Mouse (Mus musculus): ENCODE results near the gene Urb2. TPM values are rescaled to one million over a fixed set of nuclear protein-coding genes. Genes with fewer than 3 reads are reported as not detected.

Gene Urb2
- polyA plus RNA-seq, 1 experiment from 2014 or later, result 5.5 TPM

- 51% methylated on average over 7 of the region's 7 CpGs for WGBS
- no peaks in the 10 kb centered on the region for H3K9me3 ChIP-seq (ENCODE audit: control insufficient read depth, low read length)
- DNase-seq (ENCODE audit: low spot score) (no peak), ATAC-seq (ENCODE audit: low FRiP score) (no peak)
- no peaks in the 10 kb centered on the region for H3K27me3 ChIP-seq (ENCODE audit: control insufficient read depth, insufficient read depth, low read length)
- H3K27ac ChIP-seq, result no peak overlapping the region
- H3K4me2 ChIP-seq (replicated peaks), result no peak overlapping the region
- H3K4me3 ChIP-seq (replicated peaks; ENCODE audit: low read length), result no peak overlapping the region
- no peak overlapping the region for H3K9ac ChIP-seq
- H3K36me3 ChIP-seq (replicated peaks; ENCODE audit: control insufficient read depth, insufficient read depth), result no peaks in the 10 kb centered on the region
- 0 out of 2 replicates have a peak, but pooled peaks cover 12% of the 10 kb centered on the region for H3K4me1 ChIP-seq (replicated peaks; ENCODE audit: control insufficient read depth, insufficient read depth, low read length)
Measured at GRCm38 (mm10) chr8:124078969-124079368, 57.7 kb downstream of the Urb2 start.

GRCm38 (mm10) chr8:124080467-124081326 is 59.4 kb downstream of the Urb2 start:
- Histone ChIP-seq H3K36me3 (replicated peaks; ENCODE audit: control insufficient read depth, insufficient read depth) (no peaks in the 10 kb centered on the region), H3K27ac (no peak overlapping the region; the same call in 1 of the 2 replicates), H3K4me1 (replicated peaks; ENCODE audit: control insufficient read depth, insufficient read depth, low read length) (0 out of 2 replicates have a peak, but pooled peaks cover 12% of the 10 kb centered on the region), H3K9ac (no peak overlapping the region), H3K9me3 (ENCODE audit: control insufficient read depth, low read length) (no peaks in the 10 kb centered on the region), H3K4me3 (replicated peaks; ENCODE audit: low read length) (no peak overlapping the region), H3K4me2 (replicated peaks) (no peak overlapping the region), H3K27me3 (ENCODE audit: control insufficient read depth, insufficient read depth, low read length) (no peaks in the 10 kb centered on the region)
- 77% methylated on average over 21 of the region's 21 CpGs for WGBS
- no peak for ATAC-seq (ENCODE audit: low FRiP score)
- DNase-seq (ENCODE audit: low spot score), result no peak

- Histone ChIP-seq H3K9ac (no peak overlapping the region), H3K36me3 (replicated peaks; ENCODE audit: control insufficient read depth, insufficient read depth) (no peaks in the 10 kb centered on the region), H3K4me3 (replicated peaks; ENCODE audit: low read length) (no peak overlapping the region), H3K27me3 (ENCODE audit: control insufficient read depth, insufficient read depth, low read length) (no peaks in the 10 kb centered on the region), H3K4me1 (replicated peaks; ENCODE audit: control insufficient read depth, insufficient read depth, low read length) (0 out of 2 replicates have a peak, but pooled peaks cover 12% of the 10 kb centered on the region), H3K27ac (no peak overlapping the region), H3K4me2 (replicated peaks) (no peak overlapping the region), H3K9me3 (ENCODE audit: control insufficient read depth, low read length) (no peaks in the 10 kb centered on the region)
- DNase-seq (ENCODE audit: low spot score), result no peak
- 89% methylated on average over 8 of the region's 8 CpGs for WGBS
- no peak for ATAC-seq (ENCODE audit: low FRiP score)
Measured at GRCm38 (mm10) chr8:124082616-124083015, 61.3 kb downstream of the Urb2 start.

- H3K27ac ChIP-seq, result no peak overlapping the region
- DNase-seq (ENCODE audit: low spot score), result no peak
- no peaks in the 10 kb centered on the region for H3K36me3 ChIP-seq (replicated peaks; ENCODE audit: control insufficient read depth, insufficient read depth)
- WGBS, result 85% methylated on average over 7 of the region's 7 CpGs
- H3K4me2 ChIP-seq (replicated peaks), result no peak overlapping the region
- ATAC-seq (ENCODE audit: low FRiP score), result no peak
- no peak overlapping the region for H3K4me3 ChIP-seq (replicated peaks; ENCODE audit: low read length)
- no peak overlapping the region for H3K9ac ChIP-seq
- peaks cover 12% of the 10 kb centered on the region; the same call in 1 of the 2 replicates for H3K4me1 ChIP-seq (replicated peaks; ENCODE audit: control insufficient read depth, insufficient read depth, low read length)
- no peaks in the 10 kb centered on the region for H3K27me3 ChIP-seq (ENCODE audit: control insufficient read depth, insufficient read depth, low read length)
- no peaks in the 10 kb centered on the region for H3K9me3 ChIP-seq (ENCODE audit: control insufficient read depth, low read length)
Measured at GRCm38 (mm10) chr8:124083611-124084010, 62.3 kb downstream of the Urb2 start.

GRCm38 (mm10) chr8:124085668-124086067 is 64.4 kb downstream of the Urb2 start:
- Histone ChIP-seq H3K4me2 (replicated peaks) (no peak overlapping the region), H3K4me1 (replicated peaks; ENCODE audit: control insufficient read depth, insufficient read depth, low read length) (peaks cover 5% of the 10 kb centered on the region; the same call in 1 of the 2 replicates), H3K36me3 (replicated peaks; ENCODE audit: control insufficient read depth, insufficient read depth) (no peaks in the 10 kb centered on the region), H3K27me3 (ENCODE audit: control insufficient read depth, insufficient read depth, low read length) (no peaks in the 10 kb centered on the region), H3K4me3 (replicated peaks; ENCODE audit: low read length) (no peak overlapping the region), H3K9ac (no peak overlapping the region), H3K27ac (no peak overlapping the region), H3K9me3 (ENCODE audit: control insufficient read depth, low read length) (no peaks in the 10 kb centered on the region)
- no peak for ATAC-seq (ENCODE audit: low FRiP score)
- 80% methylated on average over 4 of the region's 4 CpGs for WGBS
- no peak for DNase-seq (ENCODE audit: low spot score)

GRCm38 (mm10) chr8:124088092-124088613 is 66.8 kb downstream of the Urb2 start:
- Histone ChIP-seq H3K27me3 (ENCODE audit: control insufficient read depth, insufficient read depth, low read length) (no peaks in the 10 kb centered on the region), H3K27ac (no peak overlapping the region), H3K36me3 (replicated peaks; ENCODE audit: control insufficient read depth, insufficient read depth) (no peaks in the 10 kb centered on the region), H3K9ac (no peak overlapping the region), H3K9me3 (ENCODE audit: control insufficient read depth, low read length) (no peaks in the 10 kb centered on the region), H3K4me3 (replicated peaks; ENCODE audit: low read length) (no peak overlapping the region), H3K4me2 (replicated peaks) (no peak overlapping the region), H3K4me1 (replicated peaks; ENCODE audit: control insufficient read depth, insufficient read depth, low read length) (no peaks in the 10 kb centered on the region; the same call in 1 of the 2 replicates)
- DNase-seq (ENCODE audit: low spot score) (no peak), ATAC-seq (ENCODE audit: low FRiP score) (no peak)
- 41% methylated on average over 11 of the region's 11 CpGs for WGBS

- Histone ChIP-seq H3K9me3 (ENCODE audit: control insufficient read depth, low read length) (no peaks in the 10 kb centered on the region), H3K27ac (no peak overlapping the region), H3K9ac (no peak overlapping the region), H3K4me1 (replicated peaks; ENCODE audit: control insufficient read depth, insufficient read depth, low read length) (no peaks in the 10 kb centered on the region; the same call in 1 of the 2 replicates), H3K4me3 (replicated peaks; ENCODE audit: low read length) (no peak overlapping the region), H3K4me2 (replicated peaks) (no peak overlapping the region), H3K36me3 (replicated peaks; ENCODE audit: control insufficient read depth, insufficient read depth) (no peaks in the 10 kb centered on the region), H3K27me3 (ENCODE audit: control insufficient read depth, insufficient read depth, low read length) (no peaks in the 10 kb centered on the region)
- no peak for ATAC-seq (ENCODE audit: low FRiP score)
- DNase-seq (ENCODE audit: low spot score), result no peak
- 82% methylated on average over 5 of the region's 5 CpGs for WGBS
Measured at GRCm38 (mm10) chr8:124089016-124089415, 67.7 kb downstream of the Urb2 start.

- H3K4me1 ChIP-seq (replicated peaks; ENCODE audit: control insufficient read depth, insufficient read depth, low read length), result no peaks in the 10 kb centered on the region; the same call in 1 of the 2 replicates
- DNase-seq (ENCODE audit: low spot score) (no peak), ATAC-seq (ENCODE audit: low FRiP score) (no peak)
- no peak overlapping the region for H3K4me2 ChIP-seq (replicated peaks)
- H3K27me3 ChIP-seq (ENCODE audit: control insufficient read depth, insufficient read depth, low read length), result no peaks in the 10 kb centered on the region
- no peak overlapping the region for H3K4me3 ChIP-seq (replicated peaks; ENCODE audit: low read length)
- H3K9me3 ChIP-seq (ENCODE audit: control insufficient read depth, low read length), result no peaks in the 10 kb centered on the region
- H3K9ac ChIP-seq, result no peak overlapping the region
- no peak overlapping the region for H3K27ac ChIP-seq
- no peaks in the 10 kb centered on the region for H3K36me3 ChIP-seq (replicated peaks; ENCODE audit: control insufficient read depth, insufficient read depth)
- WGBS, result 96% methylated on average over 5 of the region's 5 CpGs
Measured at GRCm38 (mm10) chr8:124090473-124090872, 69.2 kb downstream of the Urb2 start.
